Mouse (Mus musculus) adrenal gland, adult (tissue): ENCODE data around the gene Nufip2.
A peak's percentile ranks its signal among the peaks of the same experiment; 100 is the strongest.
"Not testable (repeated sequence)": the region's sequence is repeated elsewhere in the genome, so short reads cannot be mapped to it uniquely, and the experiment has no call there.

Source experiments
- DNase-seq, 2 experiments: peaks; one replicate each; pipeline ENCODE4 v3.0.0; 2022 to 2023; ENCODE audit warnings: low spot score in 1 of 2; ENCODE audit not compliant: inconsistent age in 2 of 2

Nufip2 gene

GRCm38 (mm10) chr11:77685383-77686265 lies at the start of gene Nufip2:
Nufip2 (plus strand) TSS chr11:77686155.
- DNase-seq, result peak; percentile 100

GRCm38 (mm10) chr11:77641390-77641789 lies 44.6 kb upstream of the Nufip2 start:
- no peak for DNase-seq

GRCm38 (mm10) chr11:77645481-77645880 lies 40.5 kb upstream of the Nufip2 start:
- no peak for DNase-seq

- peak; percentile 56 to 78 for DNase-seq
These were observed 37.1 kb upstream of the Nufip2 start for GRCm38 (mm10) chr11:77648878-77649277.

GRCm38 (mm10) chr11:77652484-77652883 lies 33.5 kb upstream of the Nufip2 start:
- DNase-seq, result no peak

- not testable (repeated sequence) for DNase-seq
These were observed 32.4 kb upstream of the Nufip2 start for GRCm38 (mm10) chr11:77653406-77654190.

GRCm38 (mm10) chr11:77659986-77660385 lies 26.0 kb upstream of the Nufip2 start:
- DNase-seq, result peak in 1 of 2 experiments; percentile 59

GRCm38 (mm10) chr11:77663639-77664038 lies 22.3 kb upstream of the Nufip2 start:
- DNase-seq, result no peak

GRCm38 (mm10) chr11:77664046-77664445 lies 21.9 kb upstream of the Nufip2 start:
- no peak for DNase-seq

GRCm38 (mm10) chr11:77665384-77665783 lies 20.6 kb upstream of the Nufip2 start:
- DNase-seq, result not testable (repeated sequence)

- not testable (repeated sequence) for DNase-seq
These were observed 19.2 kb upstream of the Nufip2 start for GRCm38 (mm10) chr11:77666766-77667165.

- DNase-seq, result no peak
These were observed 13.2 kb upstream of the Nufip2 start for GRCm38 (mm10) chr11:77672746-77673145.

- no peak for DNase-seq
These were observed 12.4 kb upstream of the Nufip2 start for GRCm38 (mm10) chr11:77673428-77673991.

- DNase-seq, result no peak
These were observed 5.9 kb upstream of the Nufip2 start for GRCm38 (mm10) chr11:77680018-77680417.

GRCm38 (mm10) chr11:77684896-77685295 lies 1.1 kb upstream of the Nufip2 start:
- DNase-seq, result no peak

GRCm38 (mm10) chr11:77686346-77686840 lies 438 bp downstream of the Nufip2 start:
- DNase-seq, result peak; percentile 66 to 87

- DNase-seq, result peak; percentile 77 to 93
These were observed 1.0 kb downstream of the Nufip2 start for GRCm38 (mm10) chr11:77686841-77687540.

GRCm38 (mm10) chr11:77687541-77688131 lies 1.7 kb downstream of the Nufip2 start:
- DNase-seq, result peak; percentile 70 to 85

- no peak for DNase-seq
These were observed 7.1 kb downstream of the Nufip2 start for GRCm38 (mm10) chr11:77693026-77693425.

GRCm38 (mm10) chr11:77697232-77697631 lies 11.3 kb downstream of the Nufip2 start:
- DNase-seq, result no peak
